Mouse (Mus musculus) activated CD4-positive, CD25-positive, alpha-beta regulatory T cell, adult 4 months (primary cell): ENCODE results near the gene Btbd35f20. TPM values are rescaled to one million over a fixed set of nuclear protein-coding genes. Genes with fewer than 3 reads are reported as not detected.
"Not testable (repeated sequence)": the region's sequence is repeated elsewhere in the genome, so short reads cannot be mapped to it uniquely, and the experiment has no call there.

Experiments
- ATAC-seq: one replicate; pipeline ENCODE4 v1.8.0; 2017
- polyA plus RNA-seq, 2 experiments: library from polyadenylated mRNA; unstranded; fragments of 100-300 nt; shearing (Covaris generic); gene quantifications; one replicate each; pipeline ENCODE4 v1.2.1; 2017

Btbd35f20 gene
- not detected for polyA plus RNA-seq

DNA sequence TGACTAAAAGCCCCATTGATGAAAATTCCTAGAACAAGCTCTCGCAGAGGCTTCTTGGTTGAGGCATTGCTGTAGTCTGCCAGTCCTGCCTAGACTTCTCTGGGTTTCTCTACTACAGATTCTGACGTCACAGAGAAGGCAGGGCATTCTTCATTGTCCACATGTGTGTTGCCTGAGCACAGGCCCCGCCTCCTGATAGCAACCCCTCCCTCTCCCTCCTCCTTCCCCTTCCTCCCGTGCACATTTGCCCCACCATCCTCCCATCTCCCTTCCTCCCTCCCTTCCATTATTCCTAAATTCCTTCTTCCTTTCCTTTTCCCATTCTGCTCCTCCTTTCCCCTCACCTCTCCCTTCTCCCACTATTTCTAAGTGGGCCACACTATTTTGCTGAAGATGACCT lies at the start of gene Btbd35f20:
Btbd35f20 (minus strand) TSS at position 101 of the 400 bp plus-strand sequence.
- ATAC-seq = not testable (repeated sequence)

Other genes with a start within 250 kb of the Btbd35f20 start
- not detected for gene Btbd35f28, start 94.7 kb downstream of the Btbd35f20 start, polyA plus RNA-seq
- not detected for gene Btbd35f17, start 79.4 kb upstream of the Btbd35f20 start, polyA plus RNA-seq